Mouse (Mus musculus): ENCODE results near the gene Racgap1.

The Racgap1 gene

GRCm38 (mm10) chr15:99590429-99591084 lies 60.9 kb downstream of the Racgap1 start, which contains the start of gene Aqp5:
TSS of gene Aqp5 (plus strand) at chr15:99590782.
- DNase-seq (ENCODE audit: low spot score in 2 of 2): no peak

GRCm38 (mm10) chr15:99589704-99590103 lies 61.8 kb downstream of the Racgap1 start:
- no peak for DNase-seq (ENCODE audit: low spot score in 2 of 2)

- DNase-seq (ENCODE audit: low spot score in 2 of 2): no peak
Observed at GRCm38 (mm10) chr15:99589237-99589636, 62.2 kb downstream of the Racgap1 start.

- no peak for DNase-seq (ENCODE audit: low spot score in 2 of 2)
Observed at GRCm38 (mm10) chr15:99586525-99586924, 64.9 kb downstream of the Racgap1 start.

- DNase-seq (ENCODE audit: low spot score in 2 of 2): no peak
Observed at GRCm38 (mm10) chr15:99585741-99586140, 65.7 kb downstream of the Racgap1 start.

- DNase-seq (ENCODE audit: low spot score in 2 of 2): no peak
Observed at GRCm38 (mm10) chr15:99584407-99585202, 66.9 kb downstream of the Racgap1 start.

- DNase-seq (ENCODE audit: low spot score in 2 of 2): no peak
Observed at GRCm38 (mm10) chr15:99583463-99584344, 67.8 kb downstream of the Racgap1 start.

GRCm38 (mm10) chr15:99578802-99579485 lies 72.5 kb downstream of the Racgap1 start, which contains the start of gene Aqp2:
TSS of gene Aqp2 (plus strand) at chr15:99579055.
- DNase-seq (ENCODE audit: low spot score in 2 of 2): no peak

Data from frontal cortex, postnatal 36 days (tissue).